Mouse (Mus musculus): ENCODE data around the gene Rassf6. TPM values are rescaled to one million over a fixed set of nuclear protein-coding genes. Genes with fewer than 3 reads are reported as not detected.

Rassf6 gene
- polyA plus RNA-seq, 1 experiment = 4.6 TPM

DNA sequence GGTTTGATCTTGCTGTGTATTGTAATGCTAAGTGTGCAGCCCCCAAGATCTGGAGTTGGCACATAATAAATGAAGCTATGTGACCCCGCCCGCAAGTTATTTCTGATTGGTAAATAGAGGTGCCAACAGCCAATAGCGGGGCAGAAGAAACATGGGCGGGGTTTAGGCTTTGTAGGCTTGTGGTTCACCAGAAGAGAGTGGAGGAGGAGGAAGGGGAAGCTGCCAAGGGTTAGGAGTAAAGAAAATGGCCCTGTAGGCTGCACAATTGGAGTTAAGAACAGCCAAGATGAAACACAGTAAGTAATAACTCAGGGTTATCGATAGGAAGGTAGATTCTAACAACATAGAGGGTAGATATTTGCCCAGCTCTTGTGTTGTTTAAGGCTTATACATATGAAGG, 53.9 kb downstream of the Rassf6 start:
- Histone ChIP-seq H3K4me3 (ENCODE audit: insufficient read depth, low read length) (no peak overlapping the region), H3K4me1 (ENCODE audit: control insufficient read depth, insufficient read depth, low read length) (no peaks in the 10 kb centered on the region), H3K27ac (ENCODE audit: insufficient read depth, low read length) (no peak overlapping the region)
- TF ChIP-seq POLR2A (IDR thresholded peaks at IDR 0.05; ENCODE audit: low read depth, low read length) = no peak
- TF ChIP-seq CTCF (IDR thresholded peaks at IDR 0.05; ENCODE audit: borderline replicate concordance, insufficient read depth, low read length) = no peak

DNA sequence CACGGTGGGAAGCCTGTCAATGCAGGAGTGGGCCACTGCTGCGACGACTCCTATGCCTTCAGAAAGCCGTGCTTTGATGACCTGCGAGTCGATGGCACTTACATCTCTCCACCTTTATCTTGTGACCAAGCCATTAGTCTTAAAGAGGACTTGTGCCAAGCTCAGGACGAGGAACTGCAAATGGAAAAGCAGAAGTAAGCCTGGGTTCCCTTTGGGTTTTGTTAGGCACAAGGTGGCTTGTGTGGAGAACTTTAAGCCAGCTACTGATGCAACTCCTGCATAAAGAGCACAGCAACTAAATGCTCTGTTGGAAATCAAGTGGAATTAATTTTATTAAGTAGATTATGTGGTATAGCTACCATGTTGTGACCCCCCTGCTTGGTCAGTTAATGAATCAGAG, 55.7 kb downstream of the Rassf6 start:
- Histone ChIP-seq H3K27ac (ENCODE audit: insufficient read depth, low read length) (no peak overlapping the region), H3K4me1 (ENCODE audit: control insufficient read depth, insufficient read depth, low read length) (no peaks in the 10 kb centered on the region), H3K4me3 (ENCODE audit: insufficient read depth, low read length) (no peak overlapping the region)
- TF ChIP-seq POLR2A (IDR thresholded peaks at IDR 0.05; ENCODE audit: low read depth, low read length) = no peak
- no peak for TF ChIP-seq CTCF (IDR thresholded peaks at IDR 0.05; ENCODE audit: borderline replicate concordance, insufficient read depth, low read length)

DNA sequence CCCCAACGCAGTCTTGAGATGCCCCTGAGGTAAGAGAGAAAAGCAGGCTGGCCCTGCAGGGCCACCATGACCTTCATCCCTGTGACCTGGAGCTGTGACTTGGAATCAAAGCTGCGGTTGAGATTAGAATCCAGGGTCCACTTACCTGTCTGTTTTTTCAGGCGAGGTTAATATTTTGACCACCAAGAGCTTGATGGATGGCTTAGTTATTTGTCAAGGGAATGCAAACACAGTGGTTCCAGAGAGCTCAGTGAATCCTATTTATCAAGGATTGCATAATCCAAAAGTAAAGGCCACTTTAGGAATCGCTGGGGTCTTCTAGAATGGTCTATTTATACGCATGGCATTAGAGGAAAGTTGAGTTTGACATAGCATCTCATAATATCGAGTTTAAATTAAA, 58.3 kb downstream of the Rassf6 start:
- H3K4me1 ChIP-seq (ENCODE audit: control insufficient read depth, insufficient read depth, low read length) = no peaks in the 10 kb centered on the region
- no peak for TF ChIP-seq CTCF (IDR thresholded peaks at IDR 0.05; ENCODE audit: borderline replicate concordance, insufficient read depth, low read length)
- no peak for TF ChIP-seq POLR2A (IDR thresholded peaks at IDR 0.05; ENCODE audit: low read depth, low read length)

DNA sequence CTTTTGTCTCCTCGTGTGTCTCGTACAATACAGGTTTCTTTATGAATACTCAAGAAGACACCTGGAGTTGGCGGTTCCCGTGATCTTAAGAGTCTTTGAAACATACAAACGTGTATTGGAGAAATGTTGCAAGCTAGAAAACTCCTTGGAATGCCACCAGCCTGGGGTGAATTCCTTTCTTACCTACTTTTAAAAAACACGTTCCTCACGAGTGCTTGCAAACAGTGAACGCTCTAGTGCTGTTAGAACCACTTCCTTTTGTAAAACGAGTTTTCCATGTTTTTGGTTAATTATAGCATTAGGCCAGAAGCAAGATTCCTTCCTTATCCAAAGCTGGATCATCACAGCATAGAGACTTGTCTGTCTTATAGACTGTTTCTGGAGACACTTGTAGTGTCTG, 60.9 kb downstream of the Rassf6 start:
- no peak overlapping the region for H3K4me3 ChIP-seq (ENCODE audit: insufficient read depth, low read length)
- H3K4me1 ChIP-seq (ENCODE audit: control insufficient read depth, insufficient read depth, low read length) = no peaks in the 10 kb centered on the region
- no peak overlapping the region for H3K27ac ChIP-seq (ENCODE audit: insufficient read depth, low read length)
- TF ChIP-seq CTCF (IDR thresholded peaks at IDR 0.05; ENCODE audit: borderline replicate concordance, insufficient read depth, low read length) = no peak
- no peak for TF ChIP-seq POLR2A (IDR thresholded peaks at IDR 0.05; ENCODE audit: low read depth, low read length)

More for the DNA sequence above, 58.3 kb downstream of the Rassf6 start:
- Histone ChIP-seq H3K27ac (ENCODE audit: insufficient read depth, low read length) (no peak overlapping the region), H3K4me3 (ENCODE audit: insufficient read depth, low read length) (no peak overlapping the region)

DNA sequence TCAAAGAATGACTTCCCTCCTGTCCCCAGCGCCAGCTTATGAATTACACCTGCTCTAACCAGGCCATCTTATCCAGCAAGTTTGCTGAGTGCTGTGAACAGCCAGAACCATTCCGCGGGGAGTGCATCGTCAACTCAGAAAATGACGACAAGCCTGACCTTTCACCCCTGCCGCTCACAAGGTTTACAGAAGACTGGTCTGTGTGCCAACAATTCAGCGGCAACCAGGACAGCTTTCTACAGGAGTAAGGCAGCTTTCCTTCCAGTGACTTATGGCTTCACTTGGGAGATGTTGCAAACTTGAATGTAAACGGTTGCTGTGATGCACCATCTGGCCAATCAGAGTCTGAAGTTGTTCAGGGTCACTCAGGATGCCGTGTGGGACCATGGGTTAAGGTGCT, 62.7 kb downstream of the Rassf6 start:
- Histone ChIP-seq H3K4me1 (ENCODE audit: control insufficient read depth, insufficient read depth, low read length) (no peaks in the 10 kb centered on the region), H3K4me3 (ENCODE audit: insufficient read depth, low read length) (no peak overlapping the region), H3K27ac (ENCODE audit: insufficient read depth, low read length) (no peak overlapping the region)
- TF ChIP-seq POLR2A (IDR thresholded peaks at IDR 0.05; ENCODE audit: low read depth, low read length) (no peak), CTCF (IDR thresholded peaks at IDR 0.05; ENCODE audit: borderline replicate concordance, insufficient read depth, low read length) (no peak)

DNA sequence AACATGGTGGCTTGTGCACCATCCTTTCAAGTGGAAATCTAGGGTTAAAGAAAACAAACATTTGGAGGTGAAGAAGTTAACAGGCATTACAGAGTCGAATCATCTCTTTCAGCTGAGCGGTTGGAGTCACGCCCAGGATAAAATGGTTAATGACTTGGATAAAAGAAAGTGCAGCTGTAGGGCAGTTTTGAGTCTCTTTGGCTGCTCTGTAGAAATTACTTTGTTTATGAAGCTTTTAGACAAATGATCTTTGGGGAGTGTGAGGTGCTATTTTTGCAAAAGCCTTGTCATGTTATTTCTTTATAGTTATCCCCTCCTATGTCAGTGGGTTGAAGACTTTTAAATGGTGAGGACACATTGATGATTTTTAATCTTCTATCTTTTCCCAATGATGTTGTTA, 69.2 kb downstream of the Rassf6 start:
- Histone ChIP-seq H3K4me1 (ENCODE audit: control insufficient read depth, insufficient read depth, low read length) (no peaks in the 10 kb centered on the region), H3K4me3 (ENCODE audit: insufficient read depth, low read length) (no peak overlapping the region), H3K27ac (ENCODE audit: insufficient read depth, low read length) (no peak overlapping the region)
- TF ChIP-seq CTCF (IDR thresholded peaks at IDR 0.05; ENCODE audit: borderline replicate concordance, insufficient read depth, low read length) (no peak), POLR2A (IDR thresholded peaks at IDR 0.05; ENCODE audit: low read depth, low read length) (no peak)

DNA sequence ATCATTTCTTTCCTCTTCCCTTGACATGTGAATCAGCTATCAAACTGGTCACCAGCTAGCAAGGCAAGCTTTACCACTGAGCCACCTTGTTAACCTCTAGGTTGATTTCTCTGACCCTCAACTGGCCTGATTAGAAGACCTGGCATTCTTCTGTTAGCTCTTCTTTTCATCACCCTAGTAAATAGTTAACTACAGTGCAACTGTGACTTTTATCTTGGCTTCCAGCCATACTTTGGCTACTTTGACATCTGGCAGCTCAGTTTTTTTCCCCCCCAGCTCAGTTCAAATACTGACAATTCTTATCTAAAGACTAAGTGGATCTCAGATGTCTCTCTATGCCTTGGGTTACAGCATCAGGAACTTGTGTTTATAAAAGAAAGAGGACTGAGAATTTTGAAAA, 72.1 kb downstream of the Rassf6 start:
- H3K4me1 ChIP-seq (ENCODE audit: control insufficient read depth, insufficient read depth, low read length) = no peaks in the 10 kb centered on the region
- H3K4me3 ChIP-seq (ENCODE audit: insufficient read depth, low read length) = no peak overlapping the region
- no peak for TF ChIP-seq CTCF (IDR thresholded peaks at IDR 0.05; ENCODE audit: borderline replicate concordance, insufficient read depth, low read length)
- no peak for TF ChIP-seq POLR2A (IDR thresholded peaks at IDR 0.05; ENCODE audit: low read depth, low read length)
- no peak overlapping the region for H3K27ac ChIP-seq (ENCODE audit: insufficient read depth, low read length)

DNA sequence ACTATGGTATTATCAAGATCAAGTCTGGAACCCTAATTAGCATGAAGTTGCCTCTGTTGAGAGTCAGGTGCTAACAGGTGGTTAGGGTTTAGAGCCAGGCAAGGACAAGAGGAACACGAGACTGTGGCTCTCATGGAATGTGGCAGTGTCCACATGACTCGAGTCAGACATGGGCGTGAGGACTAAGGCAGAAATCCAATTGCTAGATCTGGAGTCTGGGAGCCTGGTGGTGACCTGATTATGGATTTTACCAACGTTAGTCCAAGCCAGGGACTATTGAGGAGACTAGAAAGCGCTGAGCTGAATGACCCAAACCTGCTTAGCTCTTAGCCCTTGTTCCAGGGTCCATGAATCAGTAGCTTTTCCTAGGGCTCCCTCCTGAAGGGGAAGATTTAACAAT, 72.7 kb downstream of the Rassf6 start:
- no peaks in the 10 kb centered on the region for H3K4me1 ChIP-seq (ENCODE audit: control insufficient read depth, insufficient read depth, low read length)
- H3K4me3 ChIP-seq (ENCODE audit: insufficient read depth, low read length) = no peak overlapping the region
- H3K27ac ChIP-seq (ENCODE audit: insufficient read depth, low read length) = no peak overlapping the region
- TF ChIP-seq POLR2A (IDR thresholded peaks at IDR 0.05; ENCODE audit: low read depth, low read length) (no peak), CTCF (IDR thresholded peaks at IDR 0.05; ENCODE audit: borderline replicate concordance, insufficient read depth, low read length) (no peak)

DNA sequence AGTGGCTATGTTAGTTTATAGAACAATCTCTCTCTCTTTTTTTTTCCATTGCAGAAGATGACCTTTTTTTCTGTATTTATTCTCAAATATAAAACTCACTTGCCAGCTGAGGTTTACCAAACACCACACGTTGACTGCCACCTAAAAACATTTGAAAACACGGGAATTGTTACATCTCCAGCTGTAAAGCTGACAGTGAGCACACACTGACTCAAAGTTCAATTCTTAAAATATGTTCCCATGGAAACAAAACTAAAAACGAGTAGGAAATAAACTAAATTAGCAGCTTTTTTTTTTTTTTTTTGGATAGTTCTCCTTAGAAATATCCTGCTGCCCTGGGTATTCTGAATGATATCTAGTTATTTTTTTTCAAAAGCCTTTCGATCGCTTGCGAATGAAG, 75.3 kb downstream of the Rassf6 start:
- H3K4me3 ChIP-seq (ENCODE audit: insufficient read depth, low read length) = no peak overlapping the region
- no peaks in the 10 kb centered on the region for H3K4me1 ChIP-seq (ENCODE audit: control insufficient read depth, insufficient read depth, low read length)
- no peak overlapping the region for H3K27ac ChIP-seq (ENCODE audit: insufficient read depth, low read length)
- no peak for TF ChIP-seq CTCF (IDR thresholded peaks at IDR 0.05; ENCODE audit: borderline replicate concordance, insufficient read depth, low read length)
- TF ChIP-seq POLR2A (IDR thresholded peaks at IDR 0.05; ENCODE audit: low read depth, low read length) = no peak

DNA sequence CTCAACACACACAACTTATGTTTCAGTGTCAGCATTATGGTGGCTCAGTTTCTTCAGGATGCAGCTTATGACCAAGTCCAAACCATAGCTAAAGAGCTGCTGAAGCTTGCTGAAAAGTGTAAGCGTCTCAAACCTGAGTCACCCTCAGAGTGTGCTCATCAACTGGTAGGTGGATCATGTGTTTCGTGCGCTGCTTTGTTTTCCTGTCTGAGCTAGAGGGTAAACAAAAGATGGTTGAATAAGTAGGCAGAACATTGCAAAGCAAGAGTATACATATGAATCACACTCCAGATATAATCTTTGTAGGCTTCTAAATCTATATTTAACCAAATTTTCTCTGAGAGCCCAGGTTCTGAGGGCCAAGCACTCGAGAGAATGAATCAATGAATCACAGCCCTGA, 76.3 kb downstream of the Rassf6 start:
- Histone ChIP-seq H3K4me1 (ENCODE audit: control insufficient read depth, insufficient read depth, low read length) (no peaks in the 10 kb centered on the region), H3K27ac (ENCODE audit: insufficient read depth, low read length) (no peak overlapping the region), H3K4me3 (ENCODE audit: insufficient read depth, low read length) (no peak overlapping the region)
- no peak for TF ChIP-seq CTCF (IDR thresholded peaks at IDR 0.05; ENCODE audit: borderline replicate concordance, insufficient read depth, low read length)
- TF ChIP-seq POLR2A (IDR thresholded peaks at IDR 0.05; ENCODE audit: low read depth, low read length) = no peak

DNA sequence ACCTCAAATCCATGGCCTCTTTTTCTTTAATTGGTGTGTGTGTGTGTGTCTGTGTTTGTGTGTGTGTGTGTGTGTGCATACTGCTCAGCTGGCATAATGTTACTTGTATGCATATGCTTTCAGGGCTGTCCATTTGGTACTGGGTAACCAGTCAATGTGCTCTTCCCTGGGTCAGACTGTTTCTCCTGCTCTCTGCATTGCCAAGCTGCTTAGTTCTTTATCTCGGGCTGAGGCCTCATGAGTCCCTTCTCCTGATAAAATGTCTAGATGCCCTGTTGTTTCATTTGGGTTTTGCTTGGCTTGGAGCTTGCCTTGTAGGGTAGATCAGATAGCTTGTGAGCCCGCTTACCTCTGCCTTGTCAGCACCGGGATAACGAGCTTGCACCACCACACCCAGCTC, 77.6 kb downstream of the Rassf6 start:
- TF ChIP-seq CTCF (IDR thresholded peaks at IDR 0.05; ENCODE audit: borderline replicate concordance, insufficient read depth, low read length) = no peak
- TF ChIP-seq POLR2A (IDR thresholded peaks at IDR 0.05; ENCODE audit: low read depth, low read length) = no peak
- Histone ChIP-seq H3K27ac (ENCODE audit: insufficient read depth, low read length) (no peak overlapping the region), H3K4me1 (ENCODE audit: control insufficient read depth, insufficient read depth, low read length) (no peaks in the 10 kb centered on the region), H3K4me3 (ENCODE audit: insufficient read depth, low read length) (no peak overlapping the region)
